Mouse (Mus musculus) right cerebral cortex, adult 18-20 months (tissue): ENCODE measurements at regions not wholly inside any gene's neighbourhood (a gene's known extent, or its start where the extent isn't known, plus 50 kb on each side); places are given as distances from the start of the nearest gene placed in this dataset.

Experiments
- DNase-seq: peaks from one replicate; pipeline ENCODE4 v3.0.0; 2022; ENCODE audit warnings: mixed read lengths

GRCm38 (mm10) chr13:81852309-81852978 is 69.6 kb downstream of the Cetn3 start:
- DNase-seq, result no peak

- DNase-seq, result peak; percentile 72
These were observed 73.2 kb downstream of the Cetn3 start for GRCm38 (mm10) chr13:81856072-81856471.

- DNase-seq, result no peak
These were observed 77.8 kb downstream of the Cetn3 start for GRCm38 (mm10) chr13:81860683-81861082.

GRCm38 (mm10) chr13:81861886-81862600 is 79.2 kb downstream of the Cetn3 start:
- peak; percentile 64 for DNase-seq

GRCm38 (mm10) chr13:81871226-81871625 is 88.3 kb downstream of the Cetn3 start:
- peak; percentile 25 for DNase-seq

GRCm38 (mm10) chr13:81885879-81886278 is 103.0 kb downstream of the Cetn3 start:
- DNase-seq, result no peak

GRCm38 (mm10) chr13:81930266-81930665 is 147.4 kb downstream of the Cetn3 start:
- DNase-seq, result no peak

- no peak for DNase-seq
These were observed 148.3 kb downstream of the Cetn3 start for GRCm38 (mm10) chr13:81931199-81931598.

- no peak for DNase-seq
These were observed 154.2 kb downstream of the Cetn3 start for GRCm38 (mm10) chr13:81937061-81937460.

GRCm38 (mm10) chr13:81944047-81944446 is 161.2 kb downstream of the Cetn3 start:
- peak; percentile 88 for DNase-seq

GRCm38 (mm10) chr13:81944469-81944868 is 161.6 kb downstream of the Cetn3 start:
- DNase-seq, result no peak

- DNase-seq, result no peak
These were observed 162.9 kb downstream of the Cetn3 start for GRCm38 (mm10) chr13:81945741-81946140.

GRCm38 (mm10) chr13:81965431-81965830 is 182.6 kb downstream of the Cetn3 start:
- no peak for DNase-seq

- DNase-seq, result no peak
These were observed 193.0 kb downstream of the Cetn3 start for GRCm38 (mm10) chr13:81975878-81976277.

GRCm38 (mm10) chr13:81978003-81978402 is 195.1 kb downstream of the Cetn3 start:
- no peak for DNase-seq

- DNase-seq, result no peak
These were observed 196.4 kb downstream of the Cetn3 start for GRCm38 (mm10) chr13:81979289-81979688.

- peak; percentile 11 for DNase-seq
These were observed 197.2 kb downstream of the Cetn3 start for GRCm38 (mm10) chr13:81980094-81980493.

GRCm38 (mm10) chr13:81982491-81982890 is 199.6 kb downstream of the Cetn3 start:
- no peak for DNase-seq

- no peak for DNase-seq
These were observed 217.9 kb downstream of the Cetn3 start for GRCm38 (mm10) chr13:82000681-82001212.

- DNase-seq, result no peak
These were observed 223.3 kb downstream of the Cetn3 start for GRCm38 (mm10) chr13:82005929-82006726.

- DNase-seq, result no peak
These were observed 224.3 kb downstream of the Cetn3 start for GRCm38 (mm10) chr13:82007222-82007621.

GRCm38 (mm10) chr13:82039623-82040022 is 256.7 kb downstream of the Cetn3 start:
- DNase-seq, result no peak

- DNase-seq, result no peak
These were observed 275.4 kb downstream of the Cetn3 start for GRCm38 (mm10) chr13:82058131-82058731.
